Mouse (Mus musculus) liver, postnatal 0 days (tissue): ENCODE data around the gene Tulp3. TPM values are rescaled to one million over a fixed set of nuclear protein-coding genes. Genes with fewer than 3 reads are reported as not detected.
A peak's percentile ranks its signal among the peaks of the same experiment; 100 is the strongest.
"Not testable (repeated sequence)": the region's sequence is repeated elsewhere in the genome, so short reads cannot be mapped to it uniquely, and the experiment has no call there.

Experiments used
- ATAC-seq: fragments of 200-750 bp; cut with Nextera tagmentation; 2 replicates; pipeline ENCODE4 v1.8.0; 2017; ENCODE audit warnings: mild to moderate bottlenecking, moderate library complexity
- DNase-seq: peaks from one replicate; pipeline ENCODE4 v3.0.0-alpha.2; 2016
- H3K27ac ChIP-seq: fragments of 300-500 bp; sonication (generic); 2 replicates; pipeline ENCODE4 v1.5.1; 2014; ENCODE audit warnings: antibody characterized with exemption, moderate library complexity, mild to moderate bottlenecking, low read depth
- H3K27me3 ChIP-seq: fragments of 300-500 bp; sonication (generic); 2 replicates; pipeline ENCODE4 v1.6.1; 2014; ENCODE audit warnings: low read length, control low read depth, mixed read lengths; ENCODE audit not compliant: insufficient read depth
- H3K36me3 ChIP-seq: fragments of 300-500 bp; sonication (generic); replicated peaks from 2 replicates; pipeline ENCODE4 v1.6.1; 2014; ENCODE audit warnings: mild to moderate bottlenecking, control low read depth, low read length, moderate library complexity, mixed read lengths; ENCODE audit not compliant: insufficient read depth
- H3K4me1 ChIP-seq: fragments of 300-500 bp; sonication (generic); 2 replicates; pipeline ENCODE4 v1.6.1; 2014; ENCODE audit warnings: antibody characterized with exemption, mild to moderate bottlenecking, control low read depth; ENCODE audit not compliant: insufficient read depth
- H3K4me2 ChIP-seq: fragments of 300-500 bp; sonication (generic); 2 replicates; pipeline ENCODE4 v1.6.1; 2014; ENCODE audit warnings: low read depth, mild to moderate bottlenecking, low read length, moderate library complexity, mixed read lengths
- H3K4me3 ChIP-seq: fragments of 300-500 bp; sonication (generic); 2 replicates; pipeline ENCODE4 v1.5.1; 2014; ENCODE audit warnings: low read depth, low read length
- H3K9ac ChIP-seq: fragments of 300-500 bp; sonication (generic); replicated peaks from 2 replicates; pipeline ENCODE4 v1.6.1; 2014; ENCODE audit warnings: mild to moderate bottlenecking, moderate library complexity
- H3K9me3 ChIP-seq: fragments of 300-500 bp; sonication (generic); 2 replicates; pipeline ENCODE4 v1.6.1; 2016; ENCODE audit warnings: mild to moderate bottlenecking, control low read depth, low read length, mixed read lengths
- CTCF ChIP-seq: sonication (generic); IDR thresholded peaks from 2 replicates; pipeline ENCODE4 v1.5.1; 2016; ENCODE audit warnings: antibody characterized with exemption, low read depth
- EP300 ChIP-seq: IDR thresholded peaks from 2 replicates; pipeline ENCODE4 v1.6.1; 2016; ENCODE audit warnings: antibody characterized with exemption, low read depth, mild to moderate bottlenecking
- WGBS: fragments of 180-500 bp; shearing (Covaris S2); extraction: QIAGEN DNeasy Blood & Tissue Kit; methylation state at CpG from one replicate; pipeline ENCODE4 v1.1.7; 2014; ENCODE audit not compliant: insufficient replicate concordance; 5-methylcytosine and 5-hydroxymethylcytosine counted together
- polyA plus RNA-seq: library from polyadenylated mRNA; unstranded; fragments of >200 nt; fragmentation: Nextera tagmentation; extraction: Ambion mirVana; gene quantifications from 2 replicates; pipeline ENCODE4 v1.2.1, GENCODE M21; 2015

The Tulp3 gene
- polyA plus RNA-seq, 1 experiment from 2014 or later: 1.2 TPM

DNA sequence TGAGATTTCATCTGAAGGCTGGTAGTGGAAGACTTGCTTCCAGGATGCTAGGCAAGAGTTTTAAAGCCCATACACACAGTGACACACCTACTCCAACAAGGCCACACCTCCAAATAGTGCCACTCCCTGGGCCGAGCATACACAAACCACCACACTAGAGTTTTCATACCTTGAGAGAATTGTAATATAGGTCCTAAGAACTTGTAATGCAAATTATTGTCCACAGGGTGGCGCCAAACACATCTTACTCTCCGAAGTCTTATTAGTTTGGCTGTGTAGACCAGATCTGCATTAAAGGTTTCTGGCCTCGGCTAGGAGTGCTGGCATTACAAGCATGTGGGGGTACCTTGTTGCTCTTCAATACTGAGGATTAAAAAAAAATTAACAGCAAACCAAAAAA, 37.3 kb downstream of the Tulp3 start:
- Histone ChIP-seq H3K4me2 (no peak overlapping the region), H3K9ac (no peak overlapping the region), H3K27me3 (no peaks in the 10 kb centered on the region), H3K9me3 (no peaks in the 10 kb centered on the region), H3K36me3 (no peaks in the 10 kb centered on the region; the same call in 1 of the 2 replicates), H3K27ac (no peak overlapping the region), H3K4me3 (no peak overlapping the region), H3K4me1 (no peaks in the 10 kb centered on the region)
- ATAC-seq (0 out of 2 replicates have a peak, but pooled peaks have one; percentile 23), DNase-seq (peak; percentile 58)
- WGBS: 5% methylated on average over 4 of the region's 4 CpGs
- peak; percentile 80 for TF ChIP-seq CTCF
- no peak for TF ChIP-seq EP300

DNA sequence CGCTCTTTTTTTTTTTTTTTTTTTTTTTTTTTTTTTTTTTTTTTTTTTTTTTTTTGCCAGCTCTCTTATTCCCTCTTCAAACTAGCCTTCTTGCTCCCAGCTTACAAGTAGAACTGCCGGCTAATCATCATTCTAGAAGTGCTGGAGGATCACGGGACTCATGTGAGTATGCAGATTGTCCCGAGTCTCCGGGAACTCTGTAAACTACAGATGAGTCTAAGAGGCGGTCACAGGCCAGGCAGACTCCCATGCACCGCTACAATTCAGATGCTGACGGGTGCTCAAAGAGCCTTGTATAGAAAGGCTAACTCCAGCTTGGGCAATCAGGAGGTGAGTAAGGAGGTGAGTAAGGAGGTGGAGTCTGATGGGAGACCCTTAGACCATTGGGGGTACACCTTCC, 40.1 kb downstream of the Tulp3 start:
- Histone ChIP-seq H3K4me3 (no peak overlapping the region), H3K9me3 (no peaks in the 10 kb centered on the region), H3K4me2 (no peak overlapping the region), H3K36me3 (no peaks in the 10 kb centered on the region), H3K27ac (no peak overlapping the region), H3K27me3 (no peaks in the 10 kb centered on the region), H3K4me1 (no peaks in the 10 kb centered on the region), H3K9ac (no peak overlapping the region)
- DNase-seq (no peak), ATAC-seq (no peak)
- no peak for TF ChIP-seq CTCF
- no peak for TF ChIP-seq EP300
- 77% methylated on average over 8 of the region's 8 CpGs for WGBS

DNA sequence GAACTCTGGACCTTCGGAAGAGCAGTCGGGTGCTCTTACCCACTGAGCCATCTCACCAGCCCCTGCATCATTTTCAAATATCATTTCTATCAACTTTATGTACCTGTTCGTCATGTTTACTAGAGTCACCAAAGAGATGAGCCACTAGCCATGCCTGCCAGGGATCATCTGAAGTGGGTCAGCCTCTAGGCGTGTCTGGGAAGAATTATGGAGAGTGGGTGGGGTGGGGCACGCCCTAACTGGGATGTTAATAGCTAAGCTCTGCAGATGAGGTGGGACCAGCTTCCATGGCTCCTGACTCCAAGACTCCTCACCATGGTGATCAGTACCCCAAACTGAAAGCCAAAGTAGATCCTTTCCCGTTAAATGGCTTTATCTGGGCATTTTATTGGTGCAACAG, 40.9 kb downstream of the Tulp3 start:
- Histone ChIP-seq H3K36me3 (no peaks in the 10 kb centered on the region), H3K27me3 (no peaks in the 10 kb centered on the region), H3K9me3 (no peaks in the 10 kb centered on the region), H3K4me2 (no peak overlapping the region), H3K27ac (no peak overlapping the region), H3K4me1 (no peaks in the 10 kb centered on the region), H3K9ac (no peak overlapping the region), H3K4me3 (no peak overlapping the region)
- DNase-seq: no peak
- no peak for TF ChIP-seq CTCF
- no peak for TF ChIP-seq EP300
- WGBS: 81% methylated on average over 6 of the region's 6 CpGs
- ATAC-seq: no peak

DNA sequence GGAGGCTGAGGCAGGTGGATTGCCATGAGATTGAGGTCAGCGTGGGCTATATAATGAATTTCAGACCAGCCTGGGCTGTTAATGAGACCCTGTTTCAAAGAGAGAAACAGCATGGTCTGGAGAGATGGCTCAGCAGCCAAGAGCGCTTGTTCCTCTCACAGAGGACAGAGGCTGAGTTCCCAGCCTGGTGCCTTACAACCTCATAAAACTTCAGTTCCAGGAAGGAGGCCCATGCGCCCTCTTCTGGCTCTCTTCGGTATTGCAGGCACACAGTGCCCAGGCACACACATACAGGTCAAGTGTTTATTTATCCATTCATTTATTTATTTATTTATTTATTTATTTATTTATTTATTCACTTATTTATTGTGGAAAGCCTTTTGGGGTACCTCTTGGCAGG, 47.3 kb downstream of the Tulp3 start:
- DNase-seq: peak; percentile 79
- Histone ChIP-seq H3K27ac (no peak overlapping the region), H3K4me3 (no peak overlapping the region), H3K9ac (no peak overlapping the region), H3K4me1 (no peaks in the 10 kb centered on the region), H3K9me3 (no peaks in the 10 kb centered on the region), H3K36me3 (no peaks in the 10 kb centered on the region), H3K4me2 (no peak overlapping the region), H3K27me3 (no peaks in the 10 kb centered on the region)
- WGBS: 31% methylated on average over 4 of the region's 4 CpGs
- ATAC-seq: no peak
- no peak for TF ChIP-seq EP300
- TF ChIP-seq CTCF: peak; percentile 85

DNA sequence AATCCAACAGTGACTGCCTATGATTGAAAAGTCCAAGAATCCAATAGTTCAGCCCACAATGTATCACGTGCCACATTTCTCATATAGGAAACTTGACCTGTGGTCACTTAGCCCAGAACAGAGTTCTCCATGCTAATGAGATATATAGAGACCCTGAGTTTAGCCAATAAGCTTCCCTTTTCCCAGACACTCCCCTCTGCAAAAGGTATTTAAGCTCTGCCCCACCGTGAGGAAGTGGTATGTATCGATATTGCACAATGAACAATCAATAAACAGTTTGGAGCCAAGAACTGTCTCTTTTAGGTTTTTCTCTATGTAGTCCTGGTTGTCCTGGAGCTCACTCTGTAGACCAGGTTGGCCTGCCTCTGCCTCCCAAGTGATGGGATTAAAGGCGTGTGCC, 50.9 kb downstream of the Tulp3 start:
- TF ChIP-seq EP300 (peak; percentile 66; the same call in 1 of the 2 replicates), CTCF (no peak)
- H3K27me3 ChIP-seq: peaks cover 22% of the 10 kb centered on the region
- WGBS: 52% methylated on average over 4 of the region's 4 CpGs
- H3K9ac ChIP-seq: no peak overlapping the region
- H3K36me3 ChIP-seq: no peaks in the 10 kb centered on the region
- peaks cover 4% of the 10 kb centered on the region; the same call in 1 of the 2 replicates for H3K4me1 ChIP-seq
- H3K27ac ChIP-seq: no peak overlapping the region
- H3K4me2 ChIP-seq: no peak overlapping the region
- DNase-seq (no peak), ATAC-seq (peak; percentile 70)
- H3K9me3 ChIP-seq: no peaks in the 10 kb centered on the region; the same call in 1 of the 2 replicates
- no peak overlapping the region for H3K4me3 ChIP-seq

DNA sequence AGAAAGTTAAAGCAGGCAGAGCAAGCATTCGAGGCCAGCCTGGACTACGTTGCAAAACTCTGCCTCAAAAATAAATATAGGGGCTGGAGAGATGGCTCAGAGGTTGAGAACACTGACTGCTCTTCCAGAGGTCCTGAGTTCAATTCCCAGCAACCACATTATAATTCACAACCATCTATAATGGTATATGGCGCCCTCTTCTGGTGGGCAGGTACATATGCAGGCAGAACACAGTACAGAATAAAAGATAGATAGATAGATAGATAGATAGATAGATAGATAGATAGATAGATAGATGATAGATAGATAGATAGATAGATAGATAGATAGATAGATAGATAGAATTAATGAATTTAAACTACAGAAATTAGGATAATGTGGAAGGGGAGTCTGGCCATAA, 53.0 kb downstream of the Tulp3 start:
- H3K9ac ChIP-seq, H3K4me3 ChIP-seq, H3K4me1 ChIP-seq, H3K9me3 ChIP-seq, H3K36me3 ChIP-seq, DNase-seq, H3K27ac ChIP-seq, ATAC-seq, H3K4me2 ChIP-seq: not testable (repeated sequence)
- TF ChIP-seq CTCF: peak; percentile 42
- H3K27me3 ChIP-seq: peaks cover 37% of the 10 kb centered on the region
- WGBS: 71% methylated on average over 3 of the region's 3 CpGs

DNA sequence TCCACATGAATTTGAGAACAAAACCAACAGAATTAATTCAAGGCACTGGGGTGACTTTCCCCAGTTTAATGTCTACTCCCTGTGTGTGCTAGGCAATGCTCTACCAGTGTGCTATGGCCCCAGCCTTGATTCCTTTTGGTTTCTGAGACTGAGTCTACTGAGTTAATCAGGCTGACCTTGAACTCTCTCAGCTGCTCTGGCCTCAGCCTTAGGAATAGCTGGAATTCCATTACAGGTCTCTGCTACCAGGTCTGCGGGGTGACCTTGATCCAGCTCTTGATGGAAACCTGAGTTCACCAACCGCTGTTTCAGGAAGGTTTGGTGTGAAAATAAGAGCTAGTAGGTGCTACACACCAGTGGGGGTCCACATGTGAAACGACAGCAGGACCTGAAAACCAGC, 53.8 kb downstream of the Tulp3 start:
- Histone ChIP-seq H3K9me3 (no peaks in the 10 kb centered on the region; the same call in 1 of the 2 replicates), H3K36me3 (no peaks in the 10 kb centered on the region), H3K4me1 (peaks cover 4% of the 10 kb centered on the region; the same call in 1 of the 2 replicates), H3K4me2 (no peak overlapping the region), H3K27me3 (peaks cover 37% of the 10 kb centered on the region), H3K4me3 (no peak overlapping the region), H3K9ac (no peak overlapping the region), H3K27ac (no peak overlapping the region)
- no peak for TF ChIP-seq CTCF
- no peak for TF ChIP-seq EP300
- WGBS: 73% methylated on average over 3 of the region's 3 CpGs
- no peak for DNase-seq
- ATAC-seq: no peak
